Mouse (Mus musculus) forebrain, embryonic 14.5 days (tissue): ENCODE data around the gene Txk. TPM values are rescaled to one million over a fixed set of nuclear protein-coding genes. Genes with fewer than 3 reads are reported as not detected.
A peak's percentile ranks its signal among the peaks of the same experiment; 100 is the strongest.

Source experiments
- ATAC-seq: fragments of 200-750 bp; cut with Nextera tagmentation; 2 replicates; pipeline ENCODE4 v1.8.0; 2017; ENCODE audit warnings: mild to moderate bottlenecking, moderate library complexity
- DNase-seq: peaks from one replicate; pipeline ENCODE4 v3.0.0-alpha.2; 2015; ENCODE audit warnings: low spot score
- H3K27ac ChIP-seq: fragments of 300-500 bp; sonication (generic); 2 replicates; pipeline ENCODE4 v1.5.1; 2014; ENCODE audit warnings: low read depth, mild to moderate bottlenecking, control low read depth, low read length, moderate library complexity
- H3K27me3 ChIP-seq: fragments of 300-500 bp; sonication (generic); replicated peaks from 2 replicates; pipeline ENCODE4 v1.6.1; 2014; ENCODE audit warnings: low read length, control low read depth, mixed read lengths; ENCODE audit not compliant: control insufficient read depth, insufficient read depth
- H3K36me3 ChIP-seq: fragments of 300-500 bp; sonication (generic); 2 replicates; pipeline ENCODE4 v1.6.1; 2014; ENCODE audit warnings: low read length, control low read depth; ENCODE audit not compliant: control insufficient read depth, insufficient read depth
- H3K4me1 ChIP-seq: fragments of 300-500 bp; sonication (generic); 2 replicates; pipeline ENCODE4 v1.6.1; 2014; ENCODE audit warnings: antibody characterized with exemption, low read length, control low read depth; ENCODE audit not compliant: control insufficient read depth, insufficient read depth
- H3K4me2 ChIP-seq: fragments of 300-500 bp; sonication (generic); 2 replicates; pipeline ENCODE4 v1.6.1; 2014; ENCODE audit warnings: mild to moderate bottlenecking, control low read depth, low read length
- H3K4me3 ChIP-seq: fragments of 300-500 bp; sonication (generic); 2 replicates; pipeline ENCODE4 v1.5.1; 2014; ENCODE audit warnings: low read depth, low read length, control low read depth
- H3K9ac ChIP-seq: fragments of 300-500 bp; sonication (generic); 2 replicates; pipeline ENCODE4 v1.6.1; 2014; ENCODE audit warnings: mild to moderate bottlenecking, low read length, control low read depth, moderate library complexity
- H3K9me3 ChIP-seq: fragments of 300-500 bp; sonication (generic); replicated peaks from 2 replicates; pipeline ENCODE4 v1.6.1; 2016; ENCODE audit warnings: low read length, control low read depth, mixed read lengths; ENCODE audit not compliant: control insufficient read depth
- WGBS: fragments of 180-500 bp; shearing (Covaris S2); extraction: QIAGEN DNeasy Blood & Tissue Kit; methylation state at CpG from one replicate; pipeline ENCODE4 v1.1.7; 2014; 5-methylcytosine and 5-hydroxymethylcytosine counted together
- polyA plus RNA-seq: library from polyadenylated mRNA; unstranded; fragments of >200 nt; fragmentation: Nextera tagmentation; extraction: Ambion mirVana; gene quantifications from 2 replicates; pipeline ENCODE4 v1.2.1, GENCODE M21; 2014

The Txk gene
- polyA plus RNA-seq, 1 experiment from 2014 or later = not detected

DNA sequence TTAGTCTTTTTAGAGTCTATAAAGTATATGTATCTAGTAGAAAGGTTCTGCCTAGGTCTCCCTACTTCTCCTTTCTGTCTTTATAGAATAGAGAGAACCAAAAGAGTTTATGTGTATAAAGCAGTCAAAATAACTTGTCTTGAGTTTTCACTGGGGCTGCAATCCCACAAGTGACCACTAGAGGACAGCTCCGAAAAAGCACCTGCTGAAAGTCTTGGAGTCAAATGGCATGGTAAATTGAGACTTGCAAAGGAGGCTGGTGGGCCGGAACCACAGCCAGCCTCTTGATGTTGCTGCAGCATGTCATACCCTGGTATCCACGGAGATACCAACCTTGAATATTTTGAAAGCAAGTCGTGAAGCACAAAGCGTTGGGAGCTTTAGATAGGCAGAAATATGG is 87.3 kb downstream of the Txk start:
- Histone ChIP-seq H3K9me3 (no peaks in the 10 kb centered on the region), H3K36me3 (no peaks in the 10 kb centered on the region), H3K27ac (no peak overlapping the region), H3K4me2 (no peak overlapping the region), H3K27me3 (no peaks in the 10 kb centered on the region), H3K4me3 (no peak overlapping the region), H3K4me1 (no peaks in the 10 kb centered on the region), H3K9ac (no peak overlapping the region)
- DNase-seq = peak; percentile 54
- no peak for ATAC-seq
- WGBS = 24% methylated on average over 5 of the region's 5 CpGs

DNA sequence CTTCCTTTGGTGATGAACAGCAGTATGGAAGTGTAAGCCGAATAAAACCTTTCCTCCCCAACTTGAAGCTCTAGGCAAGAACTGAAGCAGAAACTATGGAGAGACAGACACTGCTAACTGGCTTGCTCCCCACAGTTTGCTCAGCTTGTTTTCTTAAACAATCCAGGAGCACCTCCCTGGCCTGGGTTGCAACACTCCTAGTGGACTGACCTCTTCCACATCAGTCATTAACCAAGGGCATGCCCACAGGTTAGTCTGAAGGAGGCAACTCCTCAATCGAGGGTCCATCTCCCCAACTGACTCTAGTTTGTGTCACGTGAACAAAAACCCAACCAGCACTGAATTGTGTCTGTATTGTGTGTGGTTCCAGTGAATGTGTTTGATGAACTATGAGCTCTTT is 87.7 kb downstream of the Txk start:
- Histone ChIP-seq H3K36me3 (no peaks in the 10 kb centered on the region), H3K9ac (no peak overlapping the region), H3K27me3 (no peaks in the 10 kb centered on the region), H3K4me3 (no peak overlapping the region), H3K9me3 (no peaks in the 10 kb centered on the region), H3K4me2 (no peak overlapping the region), H3K4me1 (no peaks in the 10 kb centered on the region), H3K27ac (no peak overlapping the region)
- ATAC-seq (no peak), DNase-seq (no peak)
- 47% methylated on average over 3 of the region's 3 CpGs for WGBS

DNA sequence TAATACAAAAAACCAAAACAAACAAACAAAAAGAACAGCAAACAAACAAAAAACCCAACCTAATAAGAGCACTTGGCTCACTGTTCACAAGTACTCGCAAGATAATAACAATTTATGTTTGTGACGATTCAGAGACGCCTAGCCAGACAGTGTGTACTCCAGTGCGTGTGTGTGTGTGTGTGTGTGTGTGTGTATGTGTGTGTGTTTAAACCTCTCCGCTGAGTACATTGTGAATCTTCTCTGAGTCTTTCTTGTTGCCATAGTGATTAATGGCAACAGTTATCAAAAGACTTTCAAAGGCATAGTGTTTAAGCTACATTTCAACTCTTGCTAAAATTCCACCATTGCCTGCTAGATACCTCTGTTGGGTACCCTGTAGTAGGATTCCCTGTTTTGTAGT is 88.5 kb downstream of the Txk start:
- Histone ChIP-seq H3K27me3 (no peaks in the 10 kb centered on the region), H3K27ac (no peak overlapping the region), H3K9me3 (no peaks in the 10 kb centered on the region), H3K36me3 (no peaks in the 10 kb centered on the region), H3K4me1 (no peaks in the 10 kb centered on the region), H3K4me3 (no peak overlapping the region), H3K4me2 (no peak overlapping the region), H3K9ac (no peak overlapping the region)
- DNase-seq = no peak
- WGBS = 88% methylated on average over 5 of the region's 5 CpGs
- ATAC-seq = no peak

DNA sequence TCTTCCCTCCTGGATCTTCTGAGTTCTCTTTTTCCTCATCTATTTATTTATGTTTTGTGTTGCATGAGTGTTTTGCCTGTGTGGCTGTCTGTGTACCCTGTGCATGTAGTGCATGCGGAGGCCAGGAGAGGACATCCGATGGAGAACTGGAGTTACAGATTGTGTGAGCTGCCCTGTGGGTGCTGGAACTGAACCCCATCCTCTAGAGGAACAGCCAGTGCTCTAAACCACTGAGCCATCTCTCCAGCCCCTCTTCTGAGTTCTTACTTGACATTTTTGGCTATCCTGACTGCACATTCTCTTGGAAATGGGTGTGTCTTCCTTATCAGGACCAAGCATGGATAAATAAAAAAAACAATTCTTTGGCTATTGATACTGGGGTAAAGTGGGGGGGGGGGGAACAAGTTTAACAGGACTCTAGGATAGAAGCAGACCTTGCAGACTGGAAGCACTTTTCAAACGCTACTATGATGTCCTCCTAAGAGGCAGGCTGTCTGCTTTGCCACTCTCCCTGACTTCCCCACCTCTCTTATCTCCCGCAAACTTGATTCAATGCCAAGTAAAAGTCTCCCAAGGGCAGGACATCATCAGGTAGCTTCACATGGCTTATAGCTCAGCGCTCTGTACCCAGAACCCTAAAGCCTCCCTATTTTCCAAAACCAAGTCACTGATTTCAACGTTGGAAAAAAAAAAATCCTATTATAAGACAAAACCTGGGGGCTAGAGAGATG is 91.4 kb downstream of the Txk start:
- no peak for DNase-seq
- Histone ChIP-seq H3K36me3 (no peaks in the 10 kb centered on the region), H3K4me2 (no peak overlapping the region), H3K4me1 (no peaks in the 10 kb centered on the region), H3K9ac (no peak overlapping the region), H3K9me3 (no peaks in the 10 kb centered on the region), H3K4me3 (no peak overlapping the region), H3K27ac (no peak overlapping the region), H3K27me3 (no peaks in the 10 kb centered on the region)
- WGBS = 94% methylated on average over 6 of the region's 6 CpGs
- no peak for ATAC-seq

DNA sequence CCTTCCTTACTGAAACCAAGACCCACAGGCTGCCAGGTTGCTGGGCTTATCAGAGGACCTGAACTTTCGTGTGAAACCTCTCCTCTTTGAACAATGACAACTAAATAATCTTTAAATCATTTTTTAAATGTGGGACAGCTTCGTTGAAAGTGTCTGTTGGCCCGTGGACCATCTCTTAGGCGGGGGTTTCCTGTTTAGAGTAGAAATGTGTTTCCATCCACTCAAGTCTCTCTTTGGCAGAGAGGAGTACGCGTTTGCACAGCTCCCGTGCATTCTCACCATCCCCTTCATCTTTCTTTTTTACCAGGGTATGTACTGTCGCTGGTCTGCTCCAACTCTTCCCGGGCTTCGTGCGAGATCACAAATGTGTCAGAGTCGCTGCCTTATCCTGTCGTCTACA is 94.2 kb downstream of the Txk start:
- ATAC-seq (no peak), DNase-seq (no peak)
- H3K9me3 ChIP-seq = no peaks in the 10 kb centered on the region
- no peak overlapping the region for H3K9ac ChIP-seq
- H3K36me3 ChIP-seq = no peaks in the 10 kb centered on the region
- H3K4me2 ChIP-seq = no peak overlapping the region
- no peaks in the 10 kb centered on the region for H3K27me3 ChIP-seq
- no peaks in the 10 kb centered on the region for H3K4me1 ChIP-seq
- WGBS = 90% methylated on average over 13 of the region's 13 CpGs
- no peak overlapping the region for H3K27ac ChIP-seq
- no peak overlapping the region for H3K4me3 ChIP-seq

DNA sequence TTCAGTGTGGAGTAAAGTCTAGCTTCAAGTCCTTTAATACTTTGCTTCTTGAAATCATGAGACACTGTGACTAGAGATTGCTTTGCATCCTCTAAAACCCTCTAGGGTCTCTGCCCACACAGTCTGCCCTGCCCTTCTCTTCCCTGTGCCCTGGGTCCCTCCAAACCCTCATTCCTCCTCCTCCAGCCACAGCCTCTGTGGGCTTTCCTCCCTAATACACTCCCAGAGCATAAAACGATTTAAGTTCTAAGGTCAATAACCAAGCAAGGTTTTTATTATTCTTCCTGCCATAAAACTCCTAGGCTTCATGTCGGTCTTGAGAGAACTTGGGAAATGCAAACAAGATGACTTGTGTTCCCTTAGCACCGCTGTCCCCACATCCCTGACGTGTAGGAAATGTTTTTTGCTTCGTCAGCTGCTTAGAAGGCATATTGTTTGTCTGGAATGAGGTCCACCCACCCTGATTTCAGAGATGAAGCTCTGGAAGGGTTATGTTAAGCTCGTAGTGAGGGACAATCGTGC is 96.2 kb downstream of the Txk start:
- Histone ChIP-seq H3K4me3 (no peak overlapping the region), H3K9ac (no peak overlapping the region), H3K4me2 (no peak overlapping the region), H3K27ac (no peak overlapping the region), H3K9me3 (no peaks in the 10 kb centered on the region), H3K4me1 (no peaks in the 10 kb centered on the region), H3K27me3 (no peaks in the 10 kb centered on the region), H3K36me3 (no peaks in the 10 kb centered on the region)
- DNase-seq (no peak), ATAC-seq (no peak)
- 68% methylated on average over 7 of the region's 7 CpGs for WGBS

DNA sequence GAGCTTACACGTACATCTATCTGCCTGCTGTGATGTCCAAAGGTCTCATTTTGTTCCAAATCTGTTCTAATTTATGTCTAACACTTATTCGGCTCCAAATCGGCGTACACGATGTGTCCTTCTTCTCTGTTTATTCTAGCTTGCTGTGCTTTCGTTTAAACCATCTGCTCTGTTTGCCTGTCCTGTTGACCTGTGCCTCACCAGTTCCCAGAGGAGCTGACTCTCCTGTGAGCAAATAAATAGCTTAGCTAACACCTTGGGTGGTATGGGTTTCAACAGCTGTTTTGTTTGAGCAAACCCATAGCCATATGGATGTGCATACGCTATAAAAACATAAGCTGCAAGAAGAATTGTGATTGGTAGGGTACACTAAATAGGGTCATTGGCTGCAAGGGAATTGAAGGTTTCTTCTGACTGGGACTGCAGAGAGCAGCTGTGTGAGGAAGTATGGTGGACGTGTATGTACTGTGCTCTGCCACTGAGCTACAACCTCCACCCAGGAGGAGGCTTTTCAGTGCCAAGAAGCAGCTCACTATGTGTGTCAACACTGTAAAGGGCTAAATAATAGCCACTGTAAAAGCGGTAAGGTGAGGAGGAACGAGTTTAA is 99.4 kb downstream of the Txk start:
- Histone ChIP-seq H3K4me3 (no peak overlapping the region), H3K9ac (no peak overlapping the region), H3K9me3 (no peaks in the 10 kb centered on the region), H3K27ac (no peak overlapping the region), H3K4me2 (no peak overlapping the region), H3K4me1 (no peaks in the 10 kb centered on the region), H3K36me3 (no peaks in the 10 kb centered on the region), H3K27me3 (peaks cover 6% of the 10 kb centered on the region; the same call in 1 of the 2 replicates)
- peak; percentile 75; the same call in 1 of the 2 replicates for ATAC-seq
- DNase-seq = peak; percentile 48
- WGBS = 59% methylated on average over 10 of the region's 10 CpGs

DNA sequence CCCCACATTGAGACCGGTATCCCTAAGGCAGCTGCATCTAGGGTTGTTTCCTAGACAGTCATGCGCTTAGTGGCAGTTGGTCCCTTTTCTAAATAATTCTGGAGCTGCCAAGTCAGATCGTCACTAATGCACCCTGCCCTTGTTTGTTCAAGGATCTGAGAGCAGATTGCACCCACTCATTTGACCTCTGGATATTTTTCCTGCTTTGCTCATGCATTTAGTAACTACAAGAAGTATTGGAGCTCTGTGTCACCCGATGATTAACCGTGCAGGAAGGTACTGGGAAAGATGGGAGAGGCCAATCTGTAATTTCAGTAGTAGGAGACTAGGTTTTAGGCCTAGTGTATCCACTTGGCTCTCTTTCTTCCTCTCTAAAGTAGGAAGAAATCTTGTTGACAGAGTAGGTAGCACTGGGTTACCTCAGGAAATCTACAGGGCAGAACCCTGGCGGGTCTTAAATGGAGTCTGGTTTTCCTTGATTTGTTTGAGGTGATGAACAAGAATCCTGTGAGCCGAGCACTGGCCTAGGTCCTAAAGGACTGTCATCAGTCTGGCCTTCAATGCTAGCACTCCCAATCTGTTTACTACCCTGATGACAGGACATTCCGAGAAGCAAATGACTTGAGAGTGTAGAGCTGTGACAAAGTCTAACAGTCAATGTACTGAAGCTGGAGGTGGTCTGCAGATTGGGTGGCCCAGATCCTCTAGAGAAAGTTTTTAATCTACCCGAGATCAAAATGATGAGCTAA is 103.4 kb downstream of the Txk start:
- Histone ChIP-seq H3K27me3 (peaks cover 24% of the 10 kb centered on the region; the same call in 1 of the 2 replicates), H3K9me3 (no peaks in the 10 kb centered on the region)

More for the DNA sequence above, 103.4 kb downstream of the Txk start:
- Histone ChIP-seq H3K9ac (no peak overlapping the region), H3K36me3 (no peaks in the 10 kb centered on the region), H3K4me1 (0 out of 2 replicates have a peak, but pooled peaks cover 2% of the 10 kb centered on the region), H3K4me2 (no peak overlapping the region), H3K27ac (no peak overlapping the region), H3K4me3 (no peak overlapping the region)
- ATAC-seq = no peak
- 86% methylated on average over 9 of the region's 9 CpGs for WGBS
- no peak for DNase-seq
